Mouse (Mus musculus) left cerebral cortex, postnatal 4 days (tissue): ENCODE measurements at regions not wholly inside any gene's neighbourhood (a gene's known extent, or its start where the extent isn't known, plus 50 kb on each side); places are given as distances from the start of the nearest gene placed in this dataset.

Experiments used
- DNase-seq: peaks from one replicate; pipeline ENCODE4 v3.0.0-alpha.2; 2022
- intact Hi-C: fragments of 180-260 bp; cut with DNase I; formaldehyde crosslinking; loops from one replicate; pipeline ENCODE4 v1.15.1; 2025

DNA sequence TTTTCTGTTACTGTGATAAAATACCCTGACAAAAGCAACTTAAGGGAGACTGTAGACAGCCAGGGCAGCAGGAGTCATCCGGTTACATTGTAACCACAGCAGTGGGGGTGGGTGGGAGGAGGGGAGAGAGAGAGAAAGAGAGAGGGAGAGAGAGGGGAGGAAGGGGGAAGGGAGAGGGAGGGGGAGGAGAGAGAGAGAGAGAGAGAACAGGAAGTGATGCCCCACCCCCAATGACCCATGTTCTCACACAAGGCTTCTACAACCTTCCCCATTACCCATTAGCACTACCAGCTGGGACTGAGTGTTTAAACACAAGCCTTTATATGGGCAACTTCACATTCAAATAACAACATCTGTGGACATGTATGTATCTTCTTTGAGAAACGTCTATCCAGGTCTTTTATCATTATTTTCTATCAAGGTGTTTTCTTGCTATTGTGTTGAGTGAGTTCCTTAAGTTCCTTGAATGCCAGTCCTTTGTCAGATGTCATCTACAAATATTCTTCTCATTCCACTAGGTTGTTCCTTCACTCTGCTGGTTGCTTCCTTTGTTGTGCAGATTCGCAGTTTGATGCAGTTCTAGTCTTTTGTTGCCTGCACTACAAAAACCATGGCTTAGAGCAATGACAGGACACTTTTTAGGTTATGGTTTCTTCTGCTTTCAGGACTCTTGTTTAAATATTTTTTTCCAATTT lies 274.7 kb upstream of the Ddx18 start:
- intact Hi-C loops, result no loop called here
- DNase-seq, result no peak

DNA sequence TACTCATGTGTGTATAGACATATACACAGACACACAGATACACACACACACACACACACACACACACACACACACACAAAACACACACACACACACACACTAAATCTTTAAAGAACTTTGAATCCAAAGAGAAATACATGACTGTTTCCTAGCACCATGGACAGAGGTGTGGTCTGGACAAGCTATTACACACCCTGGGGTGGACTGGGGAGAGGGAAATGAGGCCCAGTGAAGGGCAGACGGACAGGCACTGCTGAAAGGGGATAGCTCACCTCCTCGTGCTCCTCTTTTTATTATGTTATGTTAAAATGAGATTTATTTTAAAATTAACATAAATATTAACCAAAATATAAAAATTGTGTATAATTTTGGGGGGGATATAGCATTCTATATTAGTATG lies 265.8 kb upstream of the Ddx18 start:
- DNase-seq, result no peak

GRCm38 (mm10) chr1:121830242-121830641 lies 262.5 kb upstream of the Ddx18 start:
- DNase-seq, result peak; percentile 1
- intact Hi-C loops, result no loop called here

More for the DNA sequence above, 265.8 kb upstream of the Ddx18 start:
- intact Hi-C loops, result no loop called here

GRCm38 (mm10) chr1:121822950-121823349 lies 255.2 kb upstream of the Ddx18 start:
- DNase-seq, result no peak
- intact Hi-C loops, result no loop called here

DNA sequence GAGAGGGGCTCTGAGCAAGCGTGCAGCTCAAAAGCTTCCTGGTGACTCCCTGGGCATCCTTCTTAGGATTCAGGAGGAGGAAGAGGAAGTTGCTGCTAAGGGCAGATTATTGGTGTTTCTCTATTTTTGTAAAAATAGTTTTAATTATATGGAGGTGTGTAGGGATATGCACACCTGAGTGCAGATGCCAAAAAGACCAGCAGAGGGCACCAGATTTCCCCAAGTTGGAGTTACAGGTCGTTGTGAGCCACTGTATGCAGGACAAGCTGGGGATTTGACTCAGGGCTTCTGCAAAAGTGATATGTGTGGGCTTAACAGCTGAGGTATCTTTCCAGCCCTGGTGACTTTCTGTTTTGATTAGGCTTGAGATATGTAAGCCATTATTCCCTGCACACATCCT lies 235.5 kb upstream of the Ddx18 start:
- intact Hi-C loops, result no loop called here
- DNase-seq, result no peak

GRCm38 (mm10) chr1:121802476-121802875 lies 234.7 kb upstream of the Ddx18 start:
- peak; percentile 13 for DNase-seq
- intact Hi-C loops, result no loop called here

DNA sequence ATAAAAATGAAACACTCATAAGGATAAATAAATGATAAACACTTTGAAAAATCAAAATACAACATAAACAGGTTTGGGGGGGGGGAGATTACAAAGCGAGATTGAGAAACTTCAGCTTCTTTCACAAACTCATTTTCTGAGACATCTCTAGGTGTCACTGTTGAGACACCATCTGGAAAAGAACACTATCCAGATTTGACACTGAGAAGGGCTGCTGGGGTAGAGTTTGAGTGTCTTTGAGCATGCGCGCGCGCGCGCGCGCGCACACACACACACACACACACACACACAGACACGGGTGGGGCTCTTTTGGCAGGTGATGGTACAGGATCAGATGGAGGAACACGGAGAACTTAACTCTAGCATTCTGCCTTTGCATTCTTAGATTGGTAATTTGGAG lies 230.7 kb upstream of the Ddx18 start:
- intact Hi-C loops, result no loop called here
- peak; percentile 4 for DNase-seq

DNA sequence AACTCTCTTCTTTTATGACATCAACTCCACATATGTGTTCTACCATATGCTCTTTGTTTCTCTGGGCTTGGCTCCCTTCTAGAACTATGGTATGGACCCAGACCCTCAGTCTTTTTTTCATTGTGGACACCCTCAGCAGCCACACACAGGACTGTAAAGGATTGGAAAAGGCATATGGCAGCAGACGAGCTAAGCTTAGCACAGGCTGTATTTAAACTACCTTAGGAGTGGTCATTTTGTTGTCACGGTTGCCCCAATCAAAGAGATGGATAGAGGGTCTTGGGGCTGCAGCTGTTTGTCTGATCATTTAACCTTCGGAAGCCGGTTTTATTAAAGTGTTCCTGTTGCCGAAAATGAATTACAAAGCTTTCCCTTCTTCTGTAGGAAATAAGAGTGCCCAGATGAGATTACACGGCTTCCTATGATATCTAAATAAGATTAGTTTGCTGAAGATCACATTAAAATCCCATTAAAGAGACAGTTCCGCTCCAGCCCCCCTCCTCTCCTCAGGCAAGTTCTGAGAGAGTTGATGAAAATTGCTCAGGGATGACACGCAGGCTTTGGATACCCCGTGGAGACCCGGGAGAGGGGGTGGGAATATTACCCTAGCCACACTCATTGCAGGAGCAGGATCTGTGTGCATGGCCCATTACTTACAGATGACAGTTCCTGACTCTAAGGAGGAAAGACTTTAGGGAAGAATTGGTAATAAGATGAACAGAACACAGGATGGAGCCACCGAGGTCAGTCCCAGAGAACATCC lies 227.4 kb upstream of the Ddx18 start:
- no peak for DNase-seq
- intact Hi-C loops, result no loop called here

DNA sequence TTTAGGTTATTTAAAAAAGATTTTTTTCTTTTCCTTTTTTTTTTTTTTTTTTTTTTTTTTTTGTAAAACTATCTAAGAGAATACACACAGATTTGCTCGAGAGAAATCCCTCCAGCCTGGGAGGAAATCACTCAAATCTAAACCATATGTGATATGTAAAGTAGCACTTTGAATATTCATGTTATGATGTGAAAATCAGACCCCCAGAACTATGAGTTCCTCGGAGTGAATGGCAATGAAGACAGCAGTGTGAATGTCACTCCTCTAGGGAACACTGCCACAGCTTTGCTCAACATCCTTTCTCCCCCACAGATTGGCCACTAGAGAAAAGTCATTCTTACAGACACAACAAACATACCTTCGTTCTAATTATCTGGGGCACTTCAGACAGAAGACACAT lies 217.8 kb upstream of the Ddx18 start:
- intact Hi-C loops, result no loop called here
- DNase-seq, result no peak

DNA sequence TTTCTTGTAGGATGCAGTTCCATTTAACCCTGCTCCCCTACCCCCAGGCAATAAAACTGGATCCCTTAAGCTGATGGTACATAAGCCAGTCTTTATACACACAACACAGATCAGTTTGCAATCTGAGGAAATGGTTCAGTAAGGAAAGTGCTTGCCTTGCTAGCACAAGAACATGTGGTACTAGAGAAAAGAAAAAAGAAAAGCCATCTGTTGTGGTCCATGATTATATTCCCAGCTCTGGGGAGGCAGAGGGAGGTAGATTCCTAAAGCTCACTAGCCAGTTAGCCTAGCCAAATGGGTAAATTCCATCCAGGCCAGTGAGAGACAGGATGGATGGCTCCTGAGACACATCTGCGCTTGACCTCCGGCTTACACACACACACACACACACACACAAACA lies 206.2 kb upstream of the Ddx18 start:
- intact Hi-C loops, result no loop called here
- no peak for DNase-seq

DNA sequence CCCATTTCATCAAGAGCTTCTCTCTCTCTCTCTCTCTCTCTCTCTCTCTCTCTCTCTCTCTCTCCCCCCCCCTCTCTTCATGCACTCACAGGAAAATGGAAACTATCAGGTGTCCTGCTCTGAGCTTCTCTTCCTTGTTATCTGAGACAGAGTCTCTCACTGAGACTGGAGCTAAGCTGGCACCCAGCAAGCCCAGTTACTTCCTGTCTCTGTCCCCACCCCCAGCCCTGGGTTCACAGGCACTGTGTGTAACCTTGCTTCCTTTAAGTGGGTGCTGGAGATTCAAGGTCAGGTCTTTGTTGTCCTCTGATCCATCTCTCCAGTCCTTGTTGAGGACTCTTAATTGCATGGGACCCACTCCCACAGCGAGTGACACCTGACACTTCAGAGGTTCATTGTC lies 203.7 kb upstream of the Ddx18 start:
- intact Hi-C loops, result no loop called here
- DNase-seq, result no peak

GRCm38 (mm10) chr1:121770936-121771335 lies 203.1 kb upstream of the Ddx18 start:
- no peak for DNase-seq
- intact Hi-C loops, result no loop called here

GRCm38 (mm10) chr1:121760086-121760485 lies 192.3 kb upstream of the Ddx18 start:
- intact Hi-C loops, result no loop called here
- no peak for DNase-seq

GRCm38 (mm10) chr1:121745181-121745580 lies 177.4 kb upstream of the Ddx18 start:
- intact Hi-C loops, result no loop called here
- DNase-seq, result no peak

- no peak for DNase-seq
- intact Hi-C loops, result no loop called here
Observed at GRCm38 (mm10) chr1:121735113-121735719, 167.4 kb upstream of the Ddx18 start.

DNA sequence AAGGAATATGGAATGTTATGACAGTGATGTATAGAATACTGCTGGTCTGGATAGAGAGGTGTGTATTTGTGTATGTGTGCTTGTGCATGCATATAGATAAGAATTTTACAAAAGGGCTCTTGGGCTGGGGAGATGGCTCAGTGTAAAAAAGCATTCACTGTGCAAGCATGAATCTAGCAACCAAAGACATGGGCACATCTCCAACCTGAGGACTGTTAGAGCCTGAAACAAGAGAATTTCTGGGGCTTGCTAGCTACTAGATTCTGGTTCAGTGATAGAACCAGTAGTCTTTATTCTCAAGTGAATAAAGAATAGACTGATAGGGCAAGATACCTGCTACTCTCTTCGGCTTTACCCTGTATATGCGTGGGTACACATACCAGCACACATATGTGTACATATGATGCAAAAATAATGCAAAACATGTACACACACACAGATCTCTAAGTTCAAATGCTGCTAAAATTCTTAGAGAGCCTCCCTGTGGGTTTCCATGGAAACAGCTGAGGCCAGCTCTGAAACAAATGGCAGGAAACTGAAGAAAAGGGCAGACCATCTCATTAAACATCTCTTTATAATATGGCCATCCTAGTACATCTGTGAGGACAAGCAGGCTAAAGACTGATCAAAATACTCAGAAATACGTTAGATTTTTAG lies 166.8 kb upstream of the Ddx18 start:
- no peak for DNase-seq
- intact Hi-C loops, result no loop called here

DNA sequence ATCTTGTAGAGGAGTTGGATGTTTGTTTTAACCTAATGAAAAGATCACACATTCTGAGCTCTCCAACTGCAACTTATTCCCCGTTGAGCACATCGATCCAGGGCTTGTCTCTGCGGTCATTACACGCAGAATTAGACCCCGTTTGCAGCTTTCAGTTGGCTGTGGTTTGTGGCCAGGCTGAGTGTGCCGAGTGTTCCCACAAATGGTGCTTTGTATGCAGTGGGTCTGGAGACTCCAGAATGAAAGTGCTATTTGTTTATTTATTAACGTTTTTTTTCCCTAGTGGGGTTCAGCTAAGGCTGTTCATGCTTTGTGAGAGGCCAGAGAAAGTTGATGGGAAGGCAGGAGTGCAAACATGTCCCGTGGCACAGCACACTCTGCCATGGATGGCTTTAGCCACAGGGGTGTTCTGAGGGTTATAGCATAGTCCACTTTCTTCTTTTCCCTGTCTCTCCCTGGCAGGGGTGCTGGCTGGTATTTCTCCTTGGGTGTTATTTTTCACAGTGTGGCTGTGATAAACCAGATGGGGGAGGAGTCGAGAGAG lies 141.6 kb upstream of the Ddx18 start:
- intact Hi-C loops, result no loop called here
- no peak for DNase-seq

GRCm38 (mm10) chr1:121708301-121708700 lies 140.5 kb upstream of the Ddx18 start:
- DNase-seq, result peak; percentile 6
- intact Hi-C loops, result no loop called here

DNA sequence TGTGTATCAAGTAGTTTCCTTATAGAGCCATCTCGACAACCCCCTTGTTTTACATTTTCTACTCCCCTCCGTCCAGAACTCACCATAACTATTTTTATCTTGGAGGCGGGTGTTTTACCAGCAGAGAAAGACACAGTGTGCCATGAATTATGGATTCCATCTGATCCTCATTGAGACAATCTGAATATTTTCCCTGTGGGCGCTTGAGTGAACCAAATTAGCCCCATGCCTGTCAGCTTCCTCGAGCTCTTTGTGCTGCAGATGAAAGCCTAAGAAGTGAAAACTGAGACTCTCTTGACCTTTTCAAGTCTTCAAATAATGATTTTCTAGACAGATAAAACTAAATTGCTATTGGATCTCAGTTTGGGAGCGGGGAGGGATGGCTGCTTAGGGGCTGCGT lies 134.0 kb upstream of the Ddx18 start:
- no peak for DNase-seq
- intact Hi-C loops, result no loop called here

DNA sequence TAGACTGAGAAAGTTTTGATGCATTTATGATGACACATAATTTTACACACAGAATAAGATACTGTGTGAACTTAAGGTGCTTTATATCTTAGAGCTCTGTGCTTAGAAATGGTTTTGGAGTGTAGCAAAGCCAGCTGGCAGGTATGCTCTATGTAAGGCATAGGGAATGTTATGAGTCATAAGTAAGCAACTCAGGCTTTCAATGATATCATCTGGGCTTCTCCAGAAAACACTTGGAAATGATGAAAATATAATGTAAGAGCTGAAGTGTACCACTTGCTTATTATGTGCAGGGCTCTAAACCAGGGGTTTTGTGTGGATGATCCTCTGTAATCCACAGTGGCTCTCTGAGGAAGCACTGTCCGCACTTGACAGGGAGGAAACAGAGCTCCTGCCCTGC lies 86.1 kb upstream of the Ddx18 start:
- intact Hi-C loops, result no loop called here
- no peak for DNase-seq

GRCm38 (mm10) chr1:121650071-121650470 lies 82.3 kb upstream of the Ddx18 start:
- no peak for DNase-seq
- intact Hi-C loops, result no loop called here
